Comparison of ENCODE assay signal across 1 mouse cellular context in the genomic region with DNA sequence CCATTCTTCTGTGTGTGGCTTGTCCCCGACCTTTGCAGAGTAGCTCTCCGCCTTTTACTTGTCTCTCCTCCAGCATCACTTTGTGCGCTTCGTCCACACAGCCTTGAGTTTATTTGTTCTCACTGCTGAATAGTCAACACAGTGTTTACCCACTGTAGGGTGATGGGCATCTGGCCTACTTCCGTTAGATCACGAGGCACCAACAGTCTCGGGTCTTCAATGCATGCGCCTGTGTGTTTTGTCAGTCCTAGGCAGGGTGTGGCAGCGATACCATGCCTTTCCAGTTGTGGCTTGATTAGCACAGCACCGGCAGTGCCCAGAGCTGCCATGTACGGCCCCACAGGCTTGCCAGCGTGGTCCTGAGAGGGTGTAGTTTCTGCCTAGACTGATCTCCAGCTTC.
TF ChIP-seq lines count a peak whose summit lies in the region.

No protein-coding gene starts in this region.

TF ChIP-seq in CH12.LX, 34 proteins besides CTCF, POLR2A, EP300 and RAD21 (continued from another document):
- TF ChIP-seq CHD2 (IDR thresholded peaks at IDR 0.05; ENCODE audit: low read length) (no peak), RCOR1 (conservative IDR thresholded peaks at IDR 0.05; ENCODE audit: low read depth, low read length) (no peak), IRF4 (IDR thresholded peaks at IDR 0.05; ENCODE audit: low read depth, low read length) (no peak), MAZ (IDR thresholded peaks at IDR 0.05; ENCODE audit: low read depth, low read length) (no peak), SIN3A (IDR thresholded peaks at IDR 0.05; ENCODE audit: low read length) (no peak), TBP (conservative IDR thresholded peaks at IDR 0.05; ENCODE audit: low read depth, low read length) (no peak), JUN (IDR thresholded peaks at IDR 0.05; ENCODE audit: insufficient read depth, low read depth, low read length) (no peak), ETS1 (conservative IDR thresholded peaks at IDR 0.05; ENCODE audit: low read depth, low read length) (no peak), ZNF384 (IDR thresholded peaks at IDR 0.05; ENCODE audit: low read depth, low read length) (no peak), UBTF (IDR thresholded peaks at IDR 0.05; ENCODE audit: low read depth, low read length) (no peak), ZC3H11A (IDR thresholded peaks at IDR 0.05; ENCODE audit: low read depth, low read length) (no peak), PAX5 (IDR thresholded peaks at IDR 0.05; ENCODE audit: low read length) (no peak), BHLHE40 (IDR thresholded peaks at IDR 0.05; ENCODE audit: low read depth, low read length) (peak; percentile 70)
